Mouse (Mus musculus): ENCODE results near the gene Ifit2. TPM values are rescaled to one million over a fixed set of nuclear protein-coding genes. Genes with fewer than 3 reads are reported as not detected.

The Ifit2 gene
- polyA plus RNA-seq, 1 experiment = 1.8 TPM

GRCm38 (mm10) chr19:34624663-34625062 is 74.2 kb downstream of the Ifit2 start:
- no peaks in the 10 kb centered on the region for H3K36me3 ChIP-seq (ENCODE audit: control insufficient read depth, insufficient read depth)
- no peaks in the 10 kb centered on the region for H3K79me2 ChIP-seq (ENCODE audit: control insufficient read depth, insufficient read depth)
- peaks cover 34% of the 10 kb centered on the region for H3K27me3 ChIP-seq (ENCODE audit: control insufficient read depth, insufficient read depth, insufficient read length)
- H3K4me2 ChIP-seq (ENCODE audit: low read depth) = no peak overlapping the region
- TF ChIP-seq SRF (IDR thresholded peaks at IDR 0.05; ENCODE audit: control insufficient read depth, insufficient read length, low read depth) (no peak), POLR2A (IDR thresholded peaks at IDR 0.05; ENCODE audit: insufficient read length, low read depth) (no peak), E2F4 (IDR thresholded peaks at IDR 0.05; ENCODE audit: insufficient read depth) (no peak), MYOD1 (IDR thresholded peaks at IDR 0.05; ENCODE audit: control insufficient read depth in 1 of 3, insufficient read length in 2 of 3, low read depth in 2 of 3) (no peak), REST (IDR thresholded peaks at IDR 0.05; ENCODE audit: insufficient read depth, insufficient read length) (no peak), CEBPB (IDR thresholded peaks at IDR 0.05; ENCODE audit: insufficient read depth, poor library complexity, severe bottlenecking) (no peak), TCF12 (IDR thresholded peaks at IDR 0.05; ENCODE audit: insufficient read depth, poor library complexity, severe bottlenecking) (no peak), POLR2AphosphoS2 (IDR thresholded peaks at IDR 0.05; ENCODE audit: insufficient read length, low read depth) (no peak), MAX (IDR thresholded peaks at IDR 0.05; ENCODE audit: low read depth) (no peak), TCF3 (IDR thresholded peaks at IDR 0.05; ENCODE audit: insufficient read length, low read depth) (no peak), USF1 (IDR thresholded peaks at IDR 0.05; ENCODE audit: low read depth) (no peak), MYOG (IDR thresholded peaks at IDR 0.05; ENCODE audit: control insufficient read depth in 1 of 3, insufficient read depth in 1 of 3, insufficient read length in 2 of 3, low read depth in 2 of 3) (no peak)
- H3K4me3 ChIP-seq = no peak overlapping the region
- H3ac ChIP-seq (ENCODE audit: control insufficient read depth, insufficient read length) = no peak overlapping the region

Other genes starting within 250 kb of the Ifit2 start
- 9.9 TPM for gene Ch25h, start 75.5 kb upstream of the Ifit2 start, polyA plus RNA-seq (2012; fragmentation: generic; extraction: Trizol)
- gene Lipa, start 23.2 kb upstream of the Ifit2 start, polyA plus RNA-seq (2012; fragmentation: generic; extraction: Trizol) = 21.4 TPM
- 0.23 TPM for gene Ifit3, start 32.8 kb downstream of the Ifit2 start, polyA plus RNA-seq (2012; fragmentation: generic; extraction: Trizol)
- gene Ifit1bl1, start 51.3 kb downstream of the Ifit2 start, polyA plus RNA-seq (2012; fragmentation: generic; extraction: Trizol) = 0.05 TPM
- 0.02 TPM for gene Ifit3b, start 57.3 kb downstream of the Ifit2 start, polyA plus RNA-seq (2012; fragmentation: generic; extraction: Trizol)
- 0.02 TPM for gene Ifit1bl2, start 90.0 kb downstream of the Ifit2 start, polyA plus RNA-seq (2012; fragmentation: generic; extraction: Trizol)
- 0.53 TPM for gene Ifit1, start 90.2 kb downstream of the Ifit2 start, polyA plus RNA-seq (2012; fragmentation: generic; extraction: Trizol)
- gene Slc16a12, start 196.6 kb downstream of the Ifit2 start, polyA plus RNA-seq (2012; fragmentation: generic; extraction: Trizol) = 0.04 TPM

All from myocyte (in vitro differentiated cells).